Mouse (Mus musculus): ENCODE data around the gene Adm2.

Adm2 gene

DNA sequence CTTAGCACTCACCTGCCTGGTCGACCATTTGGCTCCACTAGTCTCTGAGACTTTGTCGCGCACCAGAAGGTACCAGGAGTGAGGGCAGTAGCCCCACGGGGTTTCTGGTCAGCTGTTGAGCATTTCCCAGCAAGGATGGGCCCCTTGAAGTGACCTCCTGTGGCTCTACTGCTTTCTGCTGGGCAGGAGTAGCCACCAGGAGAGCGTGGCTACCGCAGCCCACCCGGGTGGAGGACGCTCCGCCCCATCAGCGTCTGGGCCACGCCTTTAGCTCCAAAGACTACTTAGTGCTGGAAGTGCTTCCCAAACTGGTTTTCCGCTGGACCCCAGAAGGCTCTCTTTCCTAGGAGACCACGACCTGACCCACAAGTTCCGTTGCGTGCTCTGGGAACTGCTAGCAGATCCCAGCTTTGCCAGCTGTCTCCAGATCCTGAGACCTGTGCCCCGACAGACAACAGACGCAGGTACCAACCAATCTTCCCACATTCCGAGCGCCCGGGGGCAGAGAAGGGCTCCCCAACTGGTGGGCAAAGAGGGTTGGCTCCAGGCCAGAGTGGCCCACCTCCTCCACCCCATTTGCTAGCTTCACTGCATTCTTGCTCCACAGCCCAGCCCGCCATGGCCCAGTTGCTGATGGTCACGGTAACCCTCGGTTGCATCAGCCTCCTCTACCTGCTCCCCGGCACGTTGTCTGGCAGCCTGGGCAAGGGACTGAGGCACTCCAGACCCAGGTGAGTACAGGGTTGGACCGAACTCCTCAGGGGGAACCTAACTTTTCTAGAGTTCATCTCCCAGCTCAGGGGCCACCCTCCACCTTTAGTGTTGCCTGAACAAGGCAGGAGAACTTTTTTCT lies at the start of gene Adm2:
Gene Adm2, plus strand, starts transcription at position 51 of the 853 bp plus-strand sequence.
- no peak for DNase-seq (ENCODE audit: extremely low spot score, low spot score)

DNA sequence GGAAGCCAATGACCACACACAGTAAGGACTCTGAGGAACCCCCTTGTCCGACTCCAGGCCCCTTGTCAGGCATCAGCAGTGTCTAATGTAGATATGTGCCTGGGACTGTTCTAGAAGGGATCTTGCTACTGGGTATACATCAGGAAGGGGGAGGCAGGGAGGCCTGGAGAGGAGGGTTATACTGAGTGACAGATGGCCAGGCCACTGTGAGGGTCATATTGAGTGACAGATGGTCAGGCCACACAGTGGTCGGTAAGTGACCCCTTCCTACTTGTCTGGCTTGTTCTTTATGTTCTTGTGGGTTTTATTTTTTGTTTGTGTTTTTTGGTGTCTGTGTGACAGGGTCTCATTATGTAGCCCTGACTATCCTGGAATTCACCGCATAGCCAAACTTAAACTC lies 47.0 kb upstream of the Adm2 start:
- DNase-seq (ENCODE audit: extremely low spot score, low spot score), result no peak

DNA sequence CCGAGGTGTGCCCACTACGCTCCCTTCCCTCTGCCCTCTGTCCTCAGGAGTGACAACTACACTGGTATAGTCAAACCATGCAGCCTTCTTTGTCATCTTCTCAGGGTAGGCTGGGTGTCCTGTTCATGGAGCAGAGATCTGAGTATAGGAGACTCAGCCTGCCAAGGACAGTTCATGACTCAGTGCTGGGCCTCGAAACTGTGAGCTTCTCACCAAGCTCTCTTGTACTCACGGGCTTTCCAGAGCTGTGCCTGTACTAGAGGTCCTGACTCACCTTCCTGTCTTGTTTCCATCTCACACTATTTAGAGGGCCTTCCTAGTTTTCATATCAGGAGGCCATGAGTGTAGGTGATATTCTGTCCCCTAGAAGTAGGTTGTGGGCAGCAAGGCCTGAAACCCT lies 45.2 kb upstream of the Adm2 start:
- no peak for DNase-seq (ENCODE audit: extremely low spot score, low spot score)

DNA sequence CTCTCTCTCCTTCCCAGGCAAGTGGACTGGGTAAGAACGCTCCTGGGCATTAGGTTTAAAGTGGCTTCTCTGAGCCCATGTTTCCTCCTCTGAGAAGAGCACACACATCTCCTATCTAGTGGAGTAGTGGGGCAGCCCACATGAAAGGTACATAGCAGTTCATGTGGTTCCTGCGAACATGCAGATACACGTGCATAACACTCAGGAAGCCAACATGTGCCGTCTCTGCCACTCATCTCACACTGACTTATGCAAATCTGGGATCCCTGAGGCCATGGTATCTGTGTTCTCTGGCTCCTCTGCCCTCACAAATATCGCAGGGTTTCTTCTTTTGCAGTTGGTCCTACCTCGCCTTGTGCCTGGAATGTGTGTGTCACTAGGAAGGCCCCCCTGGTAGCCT lies 40.0 kb upstream of the Adm2 start:
- no peak for DNase-seq (ENCODE audit: extremely low spot score, low spot score)

DNA sequence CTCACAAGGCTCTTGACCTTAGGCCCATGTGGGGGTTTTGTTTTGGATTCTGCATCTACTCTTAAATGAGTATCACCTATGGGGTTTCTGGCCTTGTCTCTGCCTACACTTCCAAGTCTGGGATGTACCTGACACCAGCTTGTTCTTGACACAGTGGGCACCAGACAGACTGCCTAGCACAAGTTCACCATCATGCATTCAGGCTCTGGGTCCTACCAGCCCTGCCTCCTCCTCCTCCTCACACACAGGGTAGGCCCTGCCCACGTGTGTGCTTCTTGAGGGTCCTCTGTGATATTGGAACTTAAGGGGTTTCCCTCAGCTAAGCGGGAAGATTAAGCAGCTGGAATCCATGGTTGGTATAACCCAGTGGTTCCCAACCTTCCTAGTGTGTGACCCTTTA lies 38.4 kb upstream of the Adm2 start:
- no peak for DNase-seq (ENCODE audit: extremely low spot score, low spot score)

DNA sequence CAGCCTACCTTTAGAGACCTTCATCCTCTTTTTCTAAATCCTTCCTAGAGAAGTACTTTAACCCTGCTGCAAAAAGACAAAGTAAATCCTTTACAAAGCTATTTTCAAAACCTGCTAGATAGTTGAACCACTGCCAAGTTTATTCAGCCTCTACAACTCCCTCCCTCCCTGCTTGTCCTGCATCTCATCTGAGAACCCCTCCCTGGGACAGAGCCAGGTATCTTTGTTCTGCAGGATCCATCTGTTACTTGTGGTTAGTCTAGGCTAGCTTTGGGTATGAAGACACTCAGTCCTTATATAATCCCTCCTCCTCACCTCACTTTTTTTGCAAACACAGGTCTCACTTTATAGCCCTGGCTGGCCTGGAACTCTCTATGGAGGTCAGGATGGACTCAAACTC lies 37.5 kb upstream of the Adm2 start:
- DNase-seq (ENCODE audit: extremely low spot score, low spot score), result no peak

DNA sequence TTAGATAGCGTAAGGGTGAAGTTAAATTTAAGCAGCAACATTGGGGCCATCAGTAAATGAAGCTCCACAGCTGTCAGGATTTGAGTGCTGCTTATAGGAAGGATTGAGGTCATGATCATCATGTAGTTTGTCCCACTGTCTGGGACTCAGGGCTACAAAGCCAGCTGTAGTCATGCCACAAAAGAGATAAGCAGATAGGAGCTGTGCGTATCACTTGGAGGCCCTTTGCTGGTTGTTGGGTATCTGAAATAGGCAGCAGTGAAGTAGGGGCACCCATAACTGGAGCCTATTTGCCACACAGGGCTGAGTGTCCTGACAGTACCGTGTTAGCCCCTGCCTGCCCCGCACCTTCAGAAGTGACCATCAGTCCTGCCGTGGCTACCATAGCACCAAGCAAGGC lies 37.0 kb upstream of the Adm2 start:
- DNase-seq (ENCODE audit: extremely low spot score, low spot score), result no peak

DNA sequence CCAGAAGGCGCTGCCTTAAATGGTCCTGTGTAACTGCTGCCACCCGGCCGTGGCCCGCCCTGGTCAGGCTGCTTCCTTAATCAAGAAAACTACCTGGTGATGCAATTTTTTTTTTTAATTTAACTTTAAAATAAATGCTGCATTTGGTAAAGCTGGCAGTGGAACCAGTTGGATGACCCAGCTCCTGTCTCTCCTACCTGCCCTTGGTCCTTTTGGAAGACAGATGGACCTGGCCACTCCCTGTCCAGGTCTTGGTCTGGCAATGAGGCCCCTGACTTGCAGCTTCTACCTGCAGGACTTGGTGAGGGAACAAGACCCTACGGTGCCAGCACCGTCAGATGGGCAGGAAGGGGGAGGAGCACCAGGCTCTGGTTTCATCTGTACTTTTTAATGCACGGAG lies 36.4 kb upstream of the Adm2 start:
- no peak for DNase-seq (ENCODE audit: extremely low spot score, low spot score)

DNA sequence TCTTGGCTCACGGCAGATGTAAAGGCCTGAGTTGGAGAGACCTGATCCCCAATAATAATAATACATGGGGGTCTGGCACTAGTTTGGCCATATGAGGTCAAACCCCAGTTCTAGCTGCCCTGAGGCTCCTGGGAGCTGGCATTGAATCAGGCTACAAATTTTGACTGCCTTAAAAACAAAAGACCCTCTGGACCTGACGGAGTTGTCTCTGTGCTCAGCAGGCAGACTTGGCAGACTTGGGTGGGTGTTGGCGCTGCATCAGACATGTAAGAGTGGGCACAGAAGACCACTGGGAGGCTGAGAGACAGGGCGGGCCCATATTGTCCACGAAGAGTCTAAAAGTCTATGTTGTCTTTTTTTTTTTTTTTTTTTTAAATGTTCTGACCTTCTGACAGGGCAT lies 35.9 kb upstream of the Adm2 start:
- DNase-seq (ENCODE audit: extremely low spot score, low spot score), result no peak

DNA sequence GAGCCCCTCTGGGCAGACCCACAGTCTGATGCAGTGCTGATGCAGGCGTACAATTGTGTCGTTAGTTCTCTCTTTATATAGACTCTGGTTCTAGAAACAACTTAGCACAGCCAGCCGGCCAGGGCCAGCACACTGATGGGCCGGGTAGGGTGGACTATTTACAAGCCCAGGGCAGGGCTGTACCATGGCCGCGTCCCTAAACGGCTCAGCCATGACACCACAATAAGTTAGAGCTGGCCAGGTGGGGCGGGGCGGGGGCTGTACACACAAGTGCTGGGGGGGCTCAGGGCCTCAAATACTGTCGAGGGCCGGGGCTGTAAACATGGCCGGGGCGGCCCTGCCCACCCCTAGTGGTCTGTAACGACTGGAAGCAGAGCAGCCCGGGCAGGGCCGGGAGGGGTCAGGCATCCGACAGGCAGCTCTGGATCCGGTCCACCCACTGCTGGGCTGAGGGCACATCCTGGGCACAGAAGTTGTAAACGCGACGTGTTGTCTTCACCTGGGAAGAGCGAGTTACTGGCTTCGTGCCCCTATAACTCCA lies 34.2 kb upstream of the Adm2 start:
- no peak for DNase-seq (ENCODE audit: extremely low spot score, low spot score)

DNA sequence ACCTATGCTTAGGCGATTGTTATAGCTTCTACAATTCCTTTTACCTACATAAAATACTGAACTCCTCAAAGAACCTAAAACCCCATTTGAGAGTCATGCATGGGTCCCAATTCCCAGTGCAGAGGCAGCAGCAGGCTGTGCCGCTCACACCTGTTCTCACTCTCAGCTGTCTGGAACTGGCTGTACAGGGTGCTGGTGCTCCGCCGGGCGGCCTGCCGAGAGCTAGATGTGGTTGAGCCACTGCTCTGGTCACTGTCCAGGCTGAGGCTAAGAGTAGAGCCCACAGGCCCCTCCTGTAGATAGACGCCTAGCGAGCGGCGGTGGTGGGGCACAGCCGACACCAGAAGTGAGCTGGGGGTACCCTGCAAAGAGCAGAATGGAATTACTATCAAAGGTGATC lies 33.1 kb upstream of the Adm2 start:
- no peak for DNase-seq (ENCODE audit: extremely low spot score, low spot score)

DNA sequence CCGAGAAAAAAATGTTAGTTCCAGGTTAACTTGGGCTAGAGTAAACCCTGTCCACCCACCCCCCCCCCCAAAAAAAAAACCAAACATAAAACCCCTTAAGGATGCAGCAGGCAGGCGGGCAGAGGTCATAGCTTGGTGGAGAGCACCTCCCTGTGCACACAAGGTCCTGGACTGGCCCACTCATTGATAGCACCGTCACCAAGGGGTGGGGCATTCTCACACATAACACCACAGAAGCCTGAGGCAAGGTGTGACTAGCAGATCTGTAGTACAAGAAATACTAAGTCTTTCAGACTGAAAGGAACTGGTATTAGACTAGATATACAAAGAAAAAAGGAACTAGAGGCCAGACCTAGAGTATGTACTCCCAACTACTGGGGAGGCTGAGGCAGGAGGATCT lies 31.0 kb upstream of the Adm2 start:
- DNase-seq (ENCODE audit: extremely low spot score, low spot score), result no peak

DNA sequence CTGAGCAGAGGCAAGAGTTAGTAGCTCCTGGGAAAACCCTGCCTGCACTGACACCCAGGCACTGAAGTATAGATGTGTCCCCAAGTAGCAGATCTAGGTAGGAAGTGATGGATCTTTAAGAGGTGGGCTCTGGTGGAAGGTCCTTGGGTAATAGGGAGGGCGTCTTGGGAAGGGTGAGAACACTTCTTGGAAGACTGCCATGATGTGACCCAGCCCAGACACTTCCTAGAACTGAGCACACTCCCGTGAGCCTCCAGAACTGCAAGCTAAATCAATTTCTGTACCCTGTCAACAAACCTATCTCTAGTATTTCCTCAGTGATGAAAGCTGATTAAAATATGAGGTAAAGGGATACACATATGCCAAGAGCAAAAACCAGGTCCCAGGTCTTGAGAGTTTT lies 29.7 kb upstream of the Adm2 start:
- DNase-seq (ENCODE audit: extremely low spot score, low spot score), result no peak

DNA sequence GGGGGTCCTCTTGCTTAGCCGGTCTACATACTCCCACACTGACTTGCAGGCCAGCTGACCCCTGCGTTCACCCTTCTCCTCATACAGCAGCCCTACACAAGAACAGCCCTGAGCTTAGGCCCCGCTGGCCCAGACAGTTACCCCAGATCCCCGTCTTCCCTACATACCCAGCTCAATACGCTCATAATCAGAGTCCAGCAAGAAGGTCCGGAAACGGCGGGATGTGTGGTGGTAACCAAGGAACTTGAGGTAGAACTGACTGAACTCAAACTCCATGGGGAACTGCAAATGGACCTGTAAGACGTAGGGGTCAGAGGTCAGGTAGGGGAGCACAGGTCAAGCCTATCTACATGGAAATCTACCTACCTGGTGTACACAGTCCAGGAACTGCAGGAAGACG lies 28.7 kb upstream of the Adm2 start:
- DNase-seq (ENCODE audit: extremely low spot score, low spot score), result no peak

DNA sequence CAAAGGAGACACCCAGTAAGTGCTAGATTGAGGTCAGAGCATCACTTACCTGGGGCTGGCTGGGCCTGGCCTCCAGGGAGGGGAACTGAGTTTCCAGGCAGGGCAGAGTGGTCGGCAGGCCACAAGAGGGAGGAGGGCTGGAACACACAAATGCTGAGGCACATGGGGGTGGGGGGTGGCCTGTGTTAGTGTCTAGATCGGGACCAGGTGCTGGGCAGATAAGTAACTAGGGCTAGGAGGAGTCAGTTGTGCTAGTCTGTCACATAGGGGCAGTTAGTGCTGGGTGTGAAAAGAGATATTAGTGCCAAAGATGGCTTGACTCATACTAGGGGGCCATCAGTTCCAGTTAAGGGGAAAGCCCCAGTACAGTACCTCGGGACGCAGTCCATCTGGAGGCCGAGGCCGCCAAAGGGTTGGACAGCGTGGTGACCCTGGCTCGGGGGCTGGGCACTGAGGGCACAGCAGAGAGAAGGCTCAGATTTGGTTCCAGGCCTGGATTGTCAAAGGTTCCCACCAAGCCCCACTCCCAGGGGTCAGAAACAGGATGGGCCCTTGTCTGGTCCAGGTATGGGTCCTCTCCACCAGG lies 26.8 kb upstream of the Adm2 start:
- DNase-seq (ENCODE audit: extremely low spot score, low spot score), result no peak

DNA sequence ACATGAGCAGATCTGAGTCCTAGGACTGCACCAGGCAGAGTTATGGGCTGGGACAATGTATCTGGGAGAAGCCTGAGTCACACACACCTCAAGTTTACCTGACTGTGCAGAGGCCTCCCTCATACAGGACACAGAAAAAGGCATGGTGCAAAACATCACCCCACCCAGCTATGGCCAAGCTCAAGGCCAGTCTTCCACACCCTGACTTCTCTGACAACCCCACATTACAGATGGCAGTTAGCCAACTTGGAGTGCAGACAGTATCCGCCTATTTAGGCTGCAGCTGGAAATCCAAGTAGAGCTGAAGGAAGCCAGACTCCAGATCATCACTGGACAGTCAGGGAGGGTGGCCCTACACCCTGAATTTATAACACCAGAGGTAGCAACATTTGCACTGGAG lies 26.1 kb upstream of the Adm2 start:
- no peak for DNase-seq (ENCODE audit: extremely low spot score, low spot score)

DNA sequence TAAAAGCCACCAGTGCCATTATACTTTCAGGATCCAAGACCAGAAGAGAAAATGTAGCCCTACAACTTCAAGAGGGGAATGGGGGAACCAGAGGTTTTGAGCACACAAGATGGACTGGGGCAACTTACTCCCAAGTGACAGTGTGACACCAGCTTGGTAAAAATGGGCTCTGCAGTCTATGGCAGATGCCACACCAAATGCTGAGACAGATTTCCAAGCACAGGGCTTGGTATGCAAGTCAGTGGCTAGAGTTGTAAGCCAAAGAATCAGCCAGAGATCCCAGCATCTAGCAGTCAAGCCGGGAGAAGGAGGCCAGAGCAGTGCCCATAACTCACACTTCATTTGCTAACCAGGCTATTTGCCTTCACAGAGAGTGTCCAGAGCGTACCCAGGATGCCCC lies 24.8 kb upstream of the Adm2 start:
- DNase-seq (ENCODE audit: extremely low spot score, low spot score), result no peak

DNA sequence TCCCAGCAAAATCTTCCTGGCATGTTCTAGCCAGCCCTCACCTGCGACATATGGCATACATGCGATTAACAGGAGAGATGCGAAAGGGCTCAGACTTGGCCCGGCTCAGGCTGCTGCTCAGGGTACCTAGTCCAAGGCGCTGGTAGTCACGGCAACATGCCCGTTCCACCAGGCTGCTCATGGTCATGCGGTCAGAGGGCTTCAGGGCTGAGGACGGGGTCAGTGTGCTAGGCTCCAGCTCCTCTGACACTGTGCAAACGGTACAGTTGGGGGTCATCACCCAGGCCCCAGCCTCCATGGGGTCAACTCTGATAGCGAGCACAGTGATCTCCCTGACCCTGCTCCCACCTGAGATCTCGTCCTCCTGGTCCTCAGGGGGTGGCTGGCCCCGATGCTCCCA lies 22.3 kb upstream of the Adm2 start:
- DNase-seq (ENCODE audit: extremely low spot score, low spot score), result no peak

DNA sequence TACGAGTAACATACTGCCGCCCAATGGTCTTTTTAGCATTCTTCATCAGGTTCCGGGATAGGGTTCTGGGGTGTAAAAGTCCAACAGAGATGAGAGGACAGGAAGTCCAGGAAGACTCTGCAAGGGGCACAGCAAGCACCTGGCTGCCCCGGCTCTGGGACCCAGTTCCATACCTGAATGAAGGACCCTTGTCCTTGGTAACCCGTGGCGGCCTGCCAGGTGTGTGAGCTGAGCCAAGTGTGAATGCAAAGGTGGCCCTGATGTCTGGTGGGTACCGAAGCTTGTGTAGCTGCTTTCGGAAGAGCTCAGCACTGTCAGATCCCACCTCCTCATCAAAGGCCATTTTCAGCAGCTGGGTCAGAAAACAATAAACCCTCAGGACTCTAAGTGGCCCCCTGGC lies 21.9 kb upstream of the Adm2 start:
- DNase-seq (ENCODE audit: extremely low spot score, low spot score), result no peak

DNA sequence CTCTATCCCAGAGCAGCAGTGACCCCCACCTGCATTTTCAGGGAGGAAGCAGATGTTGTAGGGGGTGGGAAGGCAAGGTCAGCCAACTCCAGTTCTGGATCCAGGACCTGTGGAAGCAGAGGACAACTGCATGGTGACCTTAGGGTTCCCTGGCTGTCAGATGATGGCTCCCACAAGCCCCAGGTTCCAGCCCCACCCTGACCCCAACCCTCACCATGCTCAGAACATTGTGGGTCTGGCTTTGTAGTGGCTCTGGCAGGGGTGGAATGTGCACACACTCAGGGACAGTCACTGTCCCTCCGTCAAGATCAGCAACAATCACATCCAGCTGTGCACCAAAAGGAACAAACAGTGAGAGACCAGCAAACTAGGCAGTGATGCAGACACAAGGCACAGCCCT lies 16.6 kb upstream of the Adm2 start:
- no peak for DNase-seq (ENCODE audit: extremely low spot score, low spot score)

DNA sequence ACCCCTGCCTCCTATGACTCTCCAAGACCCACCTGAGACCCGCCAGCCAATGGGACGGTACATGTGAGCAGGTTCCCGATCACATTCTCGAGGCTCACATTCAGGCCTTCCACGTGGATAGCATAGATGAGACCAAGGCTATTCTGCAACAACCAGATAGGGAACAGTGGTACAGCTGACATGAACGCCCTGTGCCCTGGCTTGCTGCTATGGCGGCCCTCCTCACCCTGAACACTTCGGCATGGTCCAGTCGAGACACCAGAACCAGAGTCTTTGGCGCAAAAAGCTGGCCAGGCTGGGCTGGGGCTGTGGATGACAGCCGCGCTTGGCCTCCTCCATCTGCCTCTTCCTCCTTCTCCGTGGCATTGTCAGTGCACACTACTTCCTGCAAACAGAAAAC lies 15.1 kb upstream of the Adm2 start:
- no peak for DNase-seq (ENCODE audit: extremely low spot score, low spot score)

DNA sequence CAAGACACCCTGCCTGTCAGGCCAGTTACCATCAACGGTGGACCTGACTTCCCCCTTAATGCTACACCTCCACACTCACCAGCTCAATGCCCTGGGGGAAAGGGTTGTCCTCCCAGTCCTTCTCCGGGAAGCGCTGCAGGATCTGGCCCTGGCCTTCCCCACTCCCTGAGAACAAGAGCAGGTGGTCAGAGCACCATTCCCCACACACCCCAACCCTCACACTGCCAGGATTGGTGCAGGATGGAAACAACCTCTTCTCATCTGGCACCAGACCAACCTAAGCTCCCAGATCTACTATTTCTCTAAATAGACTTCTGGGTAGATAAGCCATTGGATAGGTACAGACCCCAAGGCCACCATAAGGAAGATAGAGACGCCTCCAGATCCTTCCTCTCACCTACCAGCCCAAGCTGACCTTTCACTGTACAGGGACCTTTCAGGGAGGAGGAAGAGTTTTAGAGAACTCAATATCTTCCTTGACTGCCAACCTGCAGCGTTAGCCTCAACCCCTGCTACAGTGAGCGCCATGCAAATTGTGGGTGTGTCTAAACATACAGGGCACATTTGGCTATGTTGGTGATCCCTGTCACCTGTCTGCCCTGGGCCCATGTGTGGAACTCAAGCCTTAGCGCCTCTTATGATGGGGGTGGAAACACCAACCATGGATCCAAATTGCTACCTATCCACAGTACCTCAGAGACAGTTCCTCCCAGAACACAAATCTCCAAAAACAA lies 13.9 kb upstream of the Adm2 start:
- no peak for DNase-seq (ENCODE audit: extremely low spot score, low spot score)

All from neural tube, embryonic 10.5 days (tissue).